Mouse (Mus musculus) macrophage (primary cell): ENCODE results near the gene Cfb. TPM values are rescaled to one million over a fixed set of nuclear protein-coding genes. Genes with fewer than 3 reads are reported as not detected.
"Not testable (repeated sequence)": the region's sequence is repeated elsewhere in the genome, so short reads cannot be mapped to it uniquely, and the experiment has no call there.

Source experiments
- H3K27ac ChIP-seq: fragments of 350-480 bp; formaldehyde crosslinking; 2 replicates; pipeline ENCODE4 v1.9.0; 2021
- H3K36me3 ChIP-seq: fragments of 350-480 bp; formaldehyde crosslinking; 2 replicates; pipeline ENCODE4 v1.9.0; 2021; ENCODE audit errors: inconsistent target
- H3K4me3 ChIP-seq: fragments of 350-480 bp; formaldehyde crosslinking; 2 replicates; pipeline ENCODE4 v1.9.0; 2021; ENCODE audit errors: inconsistent target
- H3K79me2 ChIP-seq: fragments of 350-480 bp; formaldehyde crosslinking; 2 replicates; pipeline ENCODE4 v1.9.0; 2021; ENCODE audit errors: inconsistent target
- WGBS: methylation state at CpG from one replicate; pipeline ENCODE4 v1.1.7; 2026; ENCODE audit warnings: inconsistent platforms; ENCODE audit not compliant: missing documents; 5-methylcytosine and 5-hydroxymethylcytosine counted together
- polyA plus RNA-seq: library from polyadenylated mRNA; stranded (reverse); fragments of 250-400 nt; gene quantifications from 3 replicates; pipeline ENCODE4 v1.2.4, GENCODE M21; 2018; ENCODE audit warnings: inconsistent platforms

Cfb gene
- polyA plus RNA-seq, 1 experiment from 2014 or later: 2.6 TPM

DNA sequence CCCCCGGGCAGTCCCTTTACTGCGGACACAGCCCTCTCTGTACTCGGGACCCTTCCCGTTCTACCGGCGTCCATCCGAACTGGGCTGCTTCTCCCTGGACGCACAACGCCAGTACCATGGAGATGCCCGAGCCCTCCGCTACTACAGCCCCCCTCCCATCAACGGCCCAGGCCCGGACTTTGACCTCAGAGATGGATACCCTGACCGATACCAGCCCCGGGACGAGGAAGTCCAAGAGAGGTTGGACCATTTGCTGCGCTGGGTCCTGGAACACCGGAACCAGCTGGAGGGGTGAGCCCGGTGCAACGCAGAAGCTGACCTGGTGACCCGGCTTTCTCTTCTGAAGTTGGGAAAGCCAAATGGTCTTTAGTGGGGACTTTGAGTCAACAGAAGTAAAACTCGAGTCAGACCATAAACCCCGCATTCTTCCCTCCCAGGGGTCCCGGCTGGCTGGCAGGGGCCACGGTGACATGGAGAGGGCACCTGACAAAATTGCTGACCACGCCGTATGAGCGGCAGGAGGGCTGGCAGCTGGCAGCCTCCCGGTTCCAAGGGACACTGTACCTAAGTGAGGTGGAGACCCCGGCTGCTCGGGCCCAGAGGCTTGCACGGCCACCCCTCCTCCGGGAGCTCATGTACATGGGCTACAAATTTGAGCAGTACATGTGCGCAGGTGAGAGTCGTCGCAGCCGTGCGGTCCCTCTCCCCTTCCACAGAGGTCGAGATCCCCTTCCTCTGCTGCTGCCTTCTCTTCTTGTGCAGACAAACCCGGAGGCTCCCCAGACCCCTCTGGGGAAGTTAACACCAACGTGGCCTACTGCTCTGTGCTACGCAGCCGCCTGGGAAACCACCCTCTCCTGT is 24.6 kb downstream of the Cfb start:
- WGBS: 49% methylated on average over 43 of the region's 43 CpGs
- Histone ChIP-seq H3K27ac (peak overlapping the region; percentile 50), H3K79me2 (peaks cover 52% of the 10 kb centered on the region), H3K36me3 (peaks cover 47% of the 10 kb centered on the region), H3K4me3 (peak overlapping the region; percentile 96)

DNA sequence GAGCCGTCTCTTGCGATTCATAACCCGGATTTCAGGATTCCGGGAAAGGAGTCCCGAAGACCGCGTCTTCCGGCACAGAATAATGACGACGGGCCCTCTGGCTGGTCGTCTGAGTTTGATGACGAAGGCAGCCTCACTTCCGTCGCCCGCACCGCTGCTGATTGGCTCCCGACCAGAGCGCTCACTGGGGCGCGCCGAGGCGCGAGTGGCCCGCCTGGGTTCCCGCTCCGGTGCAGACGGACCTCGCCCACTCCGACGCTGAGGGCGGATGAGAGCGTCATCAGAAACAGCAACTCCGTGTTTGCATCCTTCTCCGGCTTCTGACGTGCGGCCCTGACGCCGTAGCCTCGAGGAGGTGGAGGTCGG is 25.5 kb downstream of the Cfb start, which contains the start of the genes Stk19 and Dxo:
Gene Stk19 (minus strand): TSS at position 90 of the 366 bp plus-strand sequence.
Gene Dxo (plus strand): TSS at position 164 of the 366 bp plus-strand sequence.
- peak within 1 kb of the TSS; percentile 96 for H3K4me3 ChIP-seq
- peaks cover 43% of the 10 kb centered on the region for H3K36me3 ChIP-seq
- 1% methylated on average over 34 of the region's 40 CpGs for WGBS
- H3K79me2 ChIP-seq: peaks cover 52% of the 10 kb centered on the region
- peak within 1 kb of the TSS; percentile 65 for H3K27ac ChIP-seq

DNA sequence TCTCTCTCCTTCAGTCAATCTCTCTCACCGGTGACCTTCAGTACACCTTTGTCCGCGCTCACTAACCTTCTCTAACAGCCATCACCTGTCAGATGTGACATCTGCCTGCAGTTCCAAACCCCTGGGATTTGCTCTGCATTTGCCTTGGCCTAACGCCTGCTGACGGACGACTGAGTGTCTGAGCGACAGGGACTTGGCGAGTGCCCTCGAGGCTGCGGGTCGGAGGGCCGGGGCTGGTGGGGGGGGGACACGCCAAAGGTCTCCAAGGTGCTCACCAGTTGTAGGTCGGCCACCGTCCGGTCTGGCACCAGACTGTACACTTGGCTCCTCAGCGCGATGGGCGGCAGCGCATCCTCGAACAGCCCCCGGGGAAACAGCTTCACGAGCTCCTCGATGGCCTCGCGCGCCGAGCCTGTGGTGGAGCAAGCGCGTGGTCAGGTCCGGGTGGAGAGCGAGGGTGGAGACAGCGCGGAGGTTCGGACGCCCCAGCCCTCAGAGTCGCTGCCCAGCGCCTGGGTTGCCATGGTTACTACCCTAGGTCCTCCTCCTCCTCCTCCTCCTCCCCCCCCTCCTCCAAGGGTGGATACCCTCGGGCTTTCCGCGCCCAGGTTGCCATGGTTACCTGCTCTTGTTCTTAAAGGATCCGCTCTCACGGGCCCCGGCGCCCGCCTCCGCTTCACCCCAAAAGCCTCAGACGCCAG is 26.0 kb downstream of the Cfb start:
- Histone ChIP-seq H3K4me3 (peak overlapping the region; percentile 96), H3K36me3 (peaks cover 43% of the 10 kb centered on the region), H3K79me2 (peaks cover 52% of the 10 kb centered on the region), H3K27ac (peak overlapping the region; percentile 65)
- WGBS: 9% methylated on average over 46 of the region's 48 CpGs

DNA sequence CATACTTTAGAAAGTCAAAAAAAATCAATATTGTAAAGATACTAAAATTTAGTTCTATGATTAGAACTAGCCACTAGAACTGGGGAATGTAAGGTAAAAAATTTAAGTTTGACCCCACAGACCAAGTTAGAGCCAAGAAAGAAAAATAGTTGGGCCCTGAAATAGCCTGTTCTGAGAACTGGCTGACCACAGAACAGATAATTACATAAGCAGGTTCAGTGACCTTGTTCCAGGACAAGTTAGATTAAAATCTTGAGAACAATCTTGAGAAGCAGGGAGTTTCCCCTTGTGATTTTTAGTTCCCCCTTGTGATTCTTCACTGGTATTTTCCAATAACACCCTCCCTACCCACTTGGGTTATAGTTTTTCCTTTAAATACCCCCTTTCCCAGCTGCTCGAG is 31.5 kb downstream of the Cfb start:
- H3K27ac ChIP-seq, H3K4me3 ChIP-seq: not testable (repeated sequence)
- Histone ChIP-seq H3K79me2 (peaks cover 29% of the 10 kb centered on the region), H3K36me3 (peaks cover 67% of the 10 kb centered on the region)
- WGBS: 100% methylated on average over 1 of the region's 1 CpGs

DNA sequence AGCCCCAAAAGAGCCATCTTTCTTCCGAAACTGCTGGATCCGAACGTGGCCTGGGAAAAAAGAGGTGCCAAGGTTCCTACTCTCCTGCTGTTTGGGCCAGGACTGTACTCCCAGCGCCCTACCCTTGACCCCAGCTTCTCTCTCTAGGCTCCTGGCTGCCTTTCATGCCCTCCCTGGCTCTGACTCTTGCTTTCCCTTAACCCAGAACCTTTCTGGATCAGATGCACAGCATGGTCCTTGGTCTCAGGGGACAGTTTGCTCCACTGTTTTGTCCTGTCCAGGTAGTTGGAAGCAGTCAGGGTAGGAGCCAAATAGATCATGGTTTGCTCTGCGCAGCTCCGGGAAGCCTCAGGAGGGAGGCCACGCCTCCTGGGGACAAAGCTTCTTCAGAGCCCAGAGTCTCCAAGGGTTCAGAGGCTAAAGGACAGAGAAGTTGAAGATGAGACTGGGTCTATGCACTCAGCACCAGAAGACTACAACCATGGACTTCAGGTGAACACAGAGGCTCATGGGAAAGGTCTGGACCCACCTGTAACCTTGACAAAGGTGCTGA is 47.4 kb downstream of the Cfb start:
- no peak overlapping the region for H3K4me3 ChIP-seq
- no peak overlapping the region for H3K27ac ChIP-seq
- H3K79me2 ChIP-seq: no peaks in the 10 kb centered on the region
- WGBS: 87% methylated on average over 7 of the region's 7 CpGs
- H3K36me3 ChIP-seq: no peaks in the 10 kb centered on the region

DNA sequence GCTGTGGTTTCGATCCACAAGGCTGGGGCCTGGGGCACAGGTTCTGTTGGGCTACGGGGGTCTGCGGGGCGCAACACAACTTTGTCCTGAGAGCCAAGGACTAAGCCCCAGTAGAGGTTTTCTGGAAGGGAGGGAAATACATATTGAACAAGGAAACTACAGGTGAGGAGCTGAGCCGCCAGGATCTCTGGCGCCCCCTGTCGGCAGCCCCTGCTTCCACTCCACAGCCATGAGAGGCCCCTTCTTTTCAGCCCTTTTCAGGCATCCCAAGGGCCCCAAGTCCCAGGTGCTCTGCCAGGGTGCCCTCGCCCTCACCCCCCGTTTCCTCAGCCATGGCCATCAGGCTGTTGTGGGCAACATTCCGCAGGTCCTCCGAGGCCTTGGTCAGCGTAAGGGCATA is 48.6 kb downstream of the Cfb start:
- WGBS: 66% methylated on average over 8 of the region's 12 CpGs
- H3K4me3 ChIP-seq, H3K79me2 ChIP-seq, H3K27ac ChIP-seq, H3K36me3 ChIP-seq: not testable (repeated sequence)

DNA sequence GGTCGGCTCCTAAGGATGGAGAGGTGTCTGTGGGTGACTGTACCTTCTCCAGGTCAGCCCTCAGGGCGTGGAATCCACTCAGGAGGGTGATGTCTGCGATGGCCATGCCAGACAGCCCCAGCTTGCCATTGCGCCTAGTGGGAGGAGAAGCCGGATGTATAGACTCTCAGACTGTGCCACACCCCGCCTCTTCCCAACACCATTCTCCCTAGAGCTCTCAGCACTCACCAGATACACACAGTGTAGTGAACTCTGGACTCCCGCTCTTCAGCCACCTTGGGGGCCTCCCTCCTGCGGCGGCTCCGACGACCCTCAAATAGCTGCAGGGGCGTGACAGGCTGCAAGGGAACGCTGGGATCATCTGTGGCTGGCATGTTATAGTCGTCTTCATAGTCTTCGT is 51.0 kb downstream of the Cfb start:
- no peak overlapping the region for H3K27ac ChIP-seq
- no peak overlapping the region for H3K4me3 ChIP-seq
- no peaks in the 10 kb centered on the region for H3K36me3 ChIP-seq
- 83% methylated on average over 13 of the region's 15 CpGs for WGBS
- no peaks in the 10 kb centered on the region for H3K79me2 ChIP-seq

DNA sequence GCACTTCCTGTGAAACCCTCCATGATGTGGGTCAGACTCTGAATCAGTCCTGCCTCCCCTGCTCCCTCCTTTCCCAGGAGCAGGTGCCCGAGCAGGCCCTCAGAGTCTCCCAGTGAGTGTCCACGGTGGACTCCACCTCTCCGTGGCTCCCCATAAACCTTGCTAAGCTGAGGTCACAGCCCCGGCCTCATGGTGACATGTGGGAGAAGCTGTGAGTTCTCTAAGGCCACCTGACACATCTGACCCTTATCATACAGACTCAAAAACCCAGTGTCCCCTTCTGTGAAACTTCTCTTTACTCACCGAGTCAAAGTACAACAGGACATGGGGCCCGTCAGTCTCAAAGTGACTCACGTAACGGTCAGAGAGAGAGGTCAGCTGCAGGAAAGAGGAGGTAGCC is 51.5 kb downstream of the Cfb start:
- WGBS: 86% methylated on average over 4 of the region's 8 CpGs
- H3K79me2 ChIP-seq, H3K36me3 ChIP-seq, H3K4me3 ChIP-seq, H3K27ac ChIP-seq: not testable (repeated sequence)

DNA sequence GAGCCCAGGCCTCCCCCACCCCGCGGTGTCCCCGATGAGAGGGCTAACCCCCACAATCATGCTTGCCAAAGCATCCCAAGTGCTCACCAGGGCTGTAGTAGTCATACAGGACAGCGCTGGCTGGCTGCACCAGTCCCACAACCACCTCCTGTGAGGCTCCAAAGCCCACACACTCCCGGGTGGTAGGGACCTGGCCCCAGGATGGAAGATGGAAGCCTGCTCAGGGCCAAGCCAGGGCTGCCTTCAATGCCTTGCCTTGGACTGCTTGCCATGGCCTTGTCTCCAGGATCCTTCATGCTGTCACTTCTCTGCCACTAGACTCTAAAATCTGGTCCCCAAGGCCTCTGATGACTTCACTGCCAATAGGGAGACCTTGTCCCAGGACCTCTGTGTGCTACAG is 51.9 kb downstream of the Cfb start:
- H3K36me3 ChIP-seq, H3K27ac ChIP-seq, H3K79me2 ChIP-seq, H3K4me3 ChIP-seq: not testable (repeated sequence)
- 85% methylated on average over 5 of the region's 5 CpGs for WGBS

DNA sequence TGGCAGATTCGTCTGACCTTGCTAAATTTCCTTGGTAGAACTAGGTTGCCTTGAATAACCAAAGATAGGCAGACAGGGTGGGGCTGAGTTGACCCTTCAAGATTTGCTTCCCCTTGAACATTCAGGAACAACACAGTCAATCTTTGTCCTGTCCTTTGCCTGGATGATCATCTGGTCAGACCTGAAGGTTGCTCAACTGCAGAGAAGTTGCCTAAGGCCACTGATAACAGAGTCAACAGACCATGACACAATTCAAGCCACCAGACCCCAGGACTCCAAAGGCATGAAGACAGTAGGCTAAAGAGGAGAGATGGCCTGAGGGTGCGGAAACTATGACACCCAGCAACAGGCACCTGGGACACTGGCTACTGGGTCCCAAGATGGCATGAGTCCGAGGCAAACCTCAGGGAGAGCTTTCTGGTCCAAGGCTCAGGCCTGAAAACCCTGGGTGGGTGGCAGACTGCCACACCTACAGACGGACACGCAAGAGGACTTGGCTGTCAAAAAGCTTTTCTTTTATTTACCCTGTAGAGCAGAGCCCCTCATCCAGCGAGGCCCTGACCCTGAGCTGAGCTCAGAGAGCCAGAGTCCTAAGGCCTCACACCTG is 53.6 kb downstream of the Cfb start:
- H3K36me3 ChIP-seq: no peaks in the 10 kb centered on the region
- no peak overlapping the region for H3K4me3 ChIP-seq
- 90% methylated on average over 6 of the region's 6 CpGs for WGBS
- no peak overlapping the region for H3K27ac ChIP-seq
- H3K79me2 ChIP-seq: no peaks in the 10 kb centered on the region

DNA sequence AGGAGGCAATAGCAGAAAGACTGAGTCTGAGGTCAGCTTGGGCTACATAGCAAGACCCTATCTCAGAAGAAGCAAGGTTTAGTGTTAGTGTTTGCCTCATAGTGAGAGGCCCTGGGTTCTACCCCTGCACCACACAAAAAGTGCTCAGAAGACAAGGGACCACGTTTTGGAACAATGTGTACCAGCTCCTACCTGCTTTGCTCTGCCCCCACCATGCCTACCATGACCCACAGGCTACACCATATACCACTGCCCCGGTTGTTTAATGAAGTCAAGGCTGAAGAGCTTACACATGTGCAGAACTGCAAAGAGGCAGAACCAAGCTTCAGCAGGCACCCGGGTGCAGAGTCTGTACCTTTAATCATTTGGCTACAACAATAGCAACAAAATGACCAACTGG is 55.1 kb downstream of the Cfb start:
- WGBS: 66% methylated on average over 3 of the region's 3 CpGs
- no peak overlapping the region for H3K4me3 ChIP-seq
- no peaks in the 10 kb centered on the region for H3K79me2 ChIP-seq
- H3K27ac ChIP-seq: no peak overlapping the region
- H3K36me3 ChIP-seq: no peaks in the 10 kb centered on the region

Other genes with a start within 250 kb of the Cfb start
- gene Egfl8, start 246.5 kb downstream of the Cfb start, polyA plus RNA-seq: 0.14 to 0.69 TPM (median 0.28 TPM) in 3 replicates
- 71.0 to 95.1 TPM (median 79.6 TPM) in 3 replicates for gene Ppt2, start 234.0 kb downstream of the Cfb start, polyA plus RNA-seq
- gene Prrt1, start 233.0 kb downstream of the Cfb start, polyA plus RNA-seq: 0.16 to 0.25 TPM in 2 of 3 replicates, not detected in the other
- 12.5 to 24.4 TPM (median 15.0 TPM) in 3 replicates for gene Fkbpl, start 217.8 kb downstream of the Cfb start, polyA plus RNA-seq
- gene Atf6b, start 215.4 kb downstream of the Cfb start, polyA plus RNA-seq: 31.4 to 62.2 TPM (median 57.9 TPM) in 3 replicates
- gene Tnxb, start 192.0 kb downstream of the Cfb start, polyA plus RNA-seq: not detected in 3 replicates
- gene C4b, start 118.6 kb downstream of the Cfb start, polyA plus RNA-seq: 0.21 to 1.4 TPM (median 0.32 TPM) in 3 replicates
- not detected in 3 replicates for gene Cyp21a1, start 58.0 kb downstream of the Cfb start, polyA plus RNA-seq
- 23.5 to 36.5 TPM (median 28.1 TPM) in 3 replicates for gene Stk19, start 25.6 kb downstream of the Cfb start, polyA plus RNA-seq
- 13.6 to 19.8 TPM (median 15.8 TPM) in 3 replicates for gene Dxo, start 25.5 kb downstream of the Cfb start, polyA plus RNA-seq
- gene Skiv2l, start 12.3 kb downstream of the Cfb start, polyA plus RNA-seq: 16.7 to 36.7 TPM (median 23.6 TPM) in 3 replicates
- 46.9 to 59.7 TPM (median 52.1 TPM) in 3 replicates for gene Nelfe, start 12.1 kb downstream of the Cfb start, polyA plus RNA-seq
- gene Zbtb12, start 17.0 kb upstream of the Cfb start, polyA plus RNA-seq: 5.4 to 6.2 TPM (median 5.5 TPM) in 3 replicates
- not detected in 3 replicates for gene Gm20547, start 19.5 kb upstream of the Cfb start, polyA plus RNA-seq
- gene C2, start 35.7 kb upstream of the Cfb start, polyA plus RNA-seq: 0.63 to 0.95 TPM (median 0.86 TPM) in 3 replicates
- gene Ehmt2, start 36.0 kb upstream of the Cfb start, polyA plus RNA-seq: 59.6 to 100 TPM (median 69.3 TPM) in 3 replicates
- gene Slc44a4, start 51.9 kb upstream of the Cfb start, polyA plus RNA-seq: not detected in 3 replicates
- gene Neu1, start 68.7 kb upstream of the Cfb start, polyA plus RNA-seq: 80.3 to 98.8 TPM (median 81.2 TPM) in 3 replicates
- 0.57 to 1.2 TPM (median 0.69 TPM) in 3 replicates for gene Hspa1b, start 96.7 kb upstream of the Cfb start, polyA plus RNA-seq
- not detected in 3 replicates for gene Gm20481, start 107.4 kb upstream of the Cfb start, polyA plus RNA-seq
- 1.2 to 1.9 TPM (median 1.8 TPM) in 3 replicates for gene Hspa1a, start 109.6 kb upstream of the Cfb start, polyA plus RNA-seq
- gene Hspa1l, start 110.2 kb upstream of the Cfb start, polyA plus RNA-seq: 0.47 to 1.7 TPM (median 0.96 TPM) in 3 replicates
- 16.5 to 52.8 TPM (median 51.4 TPM) in 3 replicates for gene Lsm2, start 119.3 kb upstream of the Cfb start, polyA plus RNA-seq
- gene Vars, start 138.5 kb upstream of the Cfb start, polyA plus RNA-seq: 7.7 to 37.5 TPM (median 19.2 TPM) in 3 replicates
- 0.06 to 0.32 TPM (median 0.07 TPM) in 3 replicates for gene Vwa7, start 154.1 kb upstream of the Cfb start, polyA plus RNA-seq
- not detected in 3 replicates for gene Sapcd1, start 165.5 kb upstream of the Cfb start, polyA plus RNA-seq
- 0.48 to 0.51 TPM (median 0.50 TPM) in 3 replicates for gene Msh5, start 184.2 kb upstream of the Cfb start, polyA plus RNA-seq
- gene Clic1, start 187.4 kb upstream of the Cfb start, polyA plus RNA-seq: 359 to 667 TPM (median 372 TPM) in 3 replicates
- gene Ddah2, start 196.5 kb upstream of the Cfb start, polyA plus RNA-seq: 3.3 to 9.6 TPM (median 4.8 TPM) in 3 replicates
- not detected in 3 replicates for gene Ly6g6c, start 202.9 kb upstream of the Cfb start, polyA plus RNA-seq
- 0.17 TPM in 1 of 3 replicates, not detected in the others for gene Mpig6b, start 203.7 kb upstream of the Cfb start, polyA plus RNA-seq
- not detected in 3 replicates for gene Ly6g6e, start 214.4 kb upstream of the Cfb start, polyA plus RNA-seq
- gene Ly6g6d, start 215.5 kb upstream of the Cfb start, polyA plus RNA-seq: 0.43 to 1.7 TPM (median 0.88 TPM) in 3 replicates
- gene Ly6g6f, start 223.1 kb upstream of the Cfb start, polyA plus RNA-seq: not detected in 3 replicates
- gene Abhd16a, start 226.7 kb upstream of the Cfb start, polyA plus RNA-seq: 33.9 to 63.2 TPM (median 53.2 TPM) in 3 replicates
- not detected in 3 replicates for gene Ly6g5c, start 245.8 kb upstream of the Cfb start, polyA plus RNA-seq